Mouse (Mus musculus) Muller cell, postnatal 12 days (primary cell): ENCODE measurements at regions not wholly inside any gene's neighbourhood (a gene's known extent, or its start where the extent isn't known, plus 50 kb on each side); places are given as distances from the start of the nearest gene placed in this dataset.
"Not testable (repeated sequence)": the region's sequence is repeated elsewhere in the genome, so short reads cannot be mapped to it uniquely, and the experiment has no call there.

Source experiments
- DNase-seq: peaks from one replicate; pipeline ENCODE4 v3.0.0-alpha.2; 2015; ENCODE audit errors: inconsistent ontology term

DNA sequence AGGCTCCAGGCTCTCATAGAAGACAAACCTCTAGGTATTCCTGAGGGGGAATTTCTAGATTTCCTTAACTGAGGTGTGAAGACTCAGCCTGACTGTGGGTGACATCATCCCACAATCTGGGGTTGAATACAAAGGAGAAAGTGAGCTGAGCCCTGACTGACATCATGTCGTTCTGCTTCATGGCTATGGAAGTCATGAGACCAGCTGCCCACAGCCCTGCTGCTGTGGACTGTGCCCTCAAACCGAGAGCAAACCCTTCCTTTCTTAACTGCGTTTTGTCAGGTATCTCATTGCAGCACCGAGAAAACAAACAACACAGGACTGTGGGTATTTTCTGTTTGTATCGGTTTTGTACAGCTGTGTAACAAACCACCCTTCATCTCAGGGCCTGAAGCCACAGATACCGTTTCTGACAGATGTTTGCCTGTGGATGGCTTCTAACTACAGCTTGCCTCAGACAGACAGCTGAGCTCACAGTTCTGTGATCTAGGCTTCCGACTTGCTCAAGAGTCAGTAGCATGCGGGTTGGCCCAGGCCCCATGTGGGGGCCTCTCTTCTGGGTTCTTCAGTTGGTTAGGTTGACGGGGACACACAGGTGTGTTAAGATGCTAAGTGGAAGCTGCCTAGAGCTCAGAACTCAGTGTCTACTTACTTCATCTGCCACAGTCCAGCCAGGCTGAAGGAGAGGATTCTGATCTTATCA lies 150.9 kb downstream of the Tpra1 start:
- no peak for DNase-seq

DNA sequence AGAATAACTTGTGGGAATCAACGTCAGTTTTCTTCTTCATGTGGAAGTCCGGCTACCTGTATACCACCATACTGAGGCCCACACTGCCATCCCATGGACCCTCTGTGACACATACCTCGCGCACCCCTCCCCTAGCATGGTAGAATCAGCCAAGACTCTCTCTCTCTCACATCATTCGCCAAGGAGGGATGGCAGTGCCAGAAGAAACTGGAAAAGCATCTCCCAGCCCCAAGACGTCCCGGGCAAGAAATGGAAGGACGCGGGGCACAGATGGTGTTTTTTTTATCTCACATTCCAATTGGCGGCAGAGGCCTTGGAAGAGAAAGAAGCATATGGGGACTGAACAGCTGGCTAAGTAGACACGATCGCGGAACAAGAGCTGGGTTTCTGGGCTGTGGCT lies 152.0 kb downstream of the Tpra1 start:
- DNase-seq = no peak

- no peak for DNase-seq
Observed at GRCm38 (mm10) chr6:89059431-89059975, 157.5 kb downstream of the Tpra1 start.

DNA sequence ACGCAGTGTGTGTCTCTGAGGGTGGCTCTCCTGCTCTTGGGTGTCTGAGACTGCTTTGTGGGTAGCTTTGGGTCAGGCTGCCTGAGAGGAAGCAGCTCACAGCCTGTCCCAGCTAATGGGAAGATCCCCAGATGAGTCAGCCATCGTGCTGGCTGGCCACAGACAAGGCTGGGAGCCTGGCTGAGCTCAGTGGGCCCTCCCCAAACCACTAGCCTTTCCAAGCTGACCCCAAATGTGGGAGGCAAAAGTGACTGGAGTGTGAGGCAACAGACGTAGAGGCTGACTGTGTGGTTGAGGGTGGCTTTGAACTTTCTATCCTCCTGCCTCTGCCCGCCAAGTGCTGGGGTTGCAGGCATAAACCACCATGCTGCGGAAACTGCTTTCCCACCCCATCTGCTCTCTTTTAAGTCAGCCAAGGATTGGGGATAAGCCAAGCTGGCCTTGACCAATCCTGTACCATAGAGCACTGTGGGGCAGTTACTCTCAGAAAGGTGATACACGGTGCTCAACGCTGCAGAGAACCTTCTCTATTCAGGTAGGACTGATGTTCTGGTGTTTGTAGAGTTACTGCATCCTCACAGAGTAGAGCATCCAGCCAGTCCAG lies 163.0 kb downstream of the Tpra1 start:
- DNase-seq = peak; percentile 79

DNA sequence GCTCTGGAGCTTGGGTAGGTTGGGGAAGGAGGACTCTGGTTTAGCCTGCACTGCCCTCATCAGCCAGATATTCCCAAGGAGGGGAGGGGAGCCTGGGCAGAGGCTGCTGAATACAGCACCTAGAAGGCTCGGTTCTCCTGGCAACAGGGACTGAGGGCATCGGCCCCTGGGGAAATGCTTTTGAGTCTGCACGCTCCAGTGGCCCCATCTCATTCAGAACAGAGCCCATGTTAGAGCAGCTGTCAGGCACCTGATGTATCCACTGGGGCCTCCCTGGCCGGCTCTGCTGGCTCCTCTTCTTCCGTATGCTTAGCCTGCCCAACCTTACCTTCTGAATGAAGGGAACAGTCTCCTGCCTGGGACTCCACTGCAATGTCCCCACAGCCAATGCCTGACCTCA lies 164.5 kb downstream of the Tpra1 start:
- DNase-seq = no peak

DNA sequence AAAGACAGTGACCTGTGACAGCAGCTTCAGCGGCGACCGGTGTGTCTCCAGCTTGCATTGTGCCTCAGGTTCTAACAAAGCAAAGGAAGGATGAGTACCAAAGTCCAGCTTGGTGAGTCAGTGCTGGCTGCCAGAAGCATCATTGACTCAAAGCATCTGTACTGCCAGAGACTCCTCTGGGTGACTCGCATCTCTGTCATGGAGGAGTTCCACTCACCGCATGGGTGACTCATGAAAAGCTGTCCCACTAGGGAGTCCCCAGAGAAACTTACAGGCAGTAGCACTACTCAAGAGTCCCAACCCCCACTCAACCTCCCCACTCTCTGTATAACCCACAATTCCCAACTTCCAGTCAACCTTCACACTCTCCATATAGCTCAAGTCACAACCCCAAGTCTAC lies 166.2 kb downstream of the Tpra1 start:
- peak; percentile 80 for DNase-seq

DNA sequence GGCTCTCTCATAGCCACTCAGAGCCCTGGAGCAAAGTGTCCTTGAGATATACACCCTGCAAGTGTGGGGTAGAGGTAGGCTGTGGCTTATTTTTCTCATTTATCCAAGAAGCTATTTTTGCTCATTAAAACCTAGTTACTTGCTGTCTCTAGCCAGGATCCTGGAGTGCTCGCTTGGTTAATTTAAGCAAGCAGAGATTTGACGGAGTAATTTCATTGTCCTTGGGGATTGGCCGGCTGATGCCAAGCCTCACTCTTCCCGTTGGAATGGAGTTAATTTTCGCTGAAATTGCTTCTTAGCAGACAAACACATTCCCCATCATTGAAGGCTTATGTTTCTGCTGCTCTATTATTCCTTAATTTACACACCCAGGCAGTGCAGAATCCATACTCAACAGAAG lies 167.1 kb downstream of the Tpra1 start:
- no peak for DNase-seq

- DNase-seq = peak; percentile 66
Observed at GRCm38 (mm10) chr6:89070011-89070410, 168.0 kb downstream of the Tpra1 start.

GRCm38 (mm10) chr6:89071766-89072165 lies 169.7 kb downstream of the Tpra1 start:
- no peak for DNase-seq

GRCm38 (mm10) chr6:89072569-89072968 lies 170.5 kb downstream of the Tpra1 start:
- no peak for DNase-seq

GRCm38 (mm10) chr6:89081624-89082300 lies 179.7 kb downstream of the Tpra1 start:
- DNase-seq = no peak

DNA sequence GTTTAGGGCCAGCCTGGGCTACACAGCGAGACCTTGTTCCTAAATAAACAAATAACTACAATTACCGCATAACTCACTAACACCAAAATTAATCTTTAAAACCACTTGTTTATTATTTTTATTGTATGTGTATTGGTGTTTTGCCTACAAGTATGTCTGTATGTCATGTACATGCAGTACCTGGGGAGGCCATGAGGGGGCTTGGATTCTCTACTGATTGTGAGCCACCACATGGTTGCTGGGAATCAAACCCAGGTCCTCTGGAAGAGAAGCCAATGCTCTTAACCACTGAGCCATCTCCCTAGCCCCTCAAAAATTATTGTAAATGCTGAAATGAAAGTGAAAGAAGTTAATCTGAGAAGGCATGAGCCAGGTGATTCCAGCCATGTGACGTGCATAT lies 182.4 kb downstream of the Tpra1 start:
- no peak for DNase-seq

DNA sequence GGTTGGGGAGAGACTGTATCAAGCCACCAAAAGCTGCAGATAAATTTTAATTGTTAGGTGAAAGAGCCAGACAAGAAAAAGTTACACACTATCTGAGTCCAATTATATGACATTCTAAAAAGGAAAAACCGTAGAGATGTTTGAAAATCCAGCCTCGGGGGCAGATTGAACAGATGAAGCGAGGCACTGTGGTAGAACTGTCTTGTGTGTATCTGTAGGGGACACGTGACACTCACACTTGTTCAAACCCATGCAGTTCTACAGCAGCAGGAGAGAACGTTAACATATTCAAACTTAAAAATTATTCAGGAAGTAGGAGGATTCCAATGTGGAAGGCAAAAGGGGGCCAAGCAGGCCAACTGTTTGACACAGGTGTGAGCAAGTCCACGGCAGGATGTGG lies 183.1 kb downstream of the Tpra1 start:
- DNase-seq = no peak

GRCm38 (mm10) chr6:89087620-89088019 lies 185.6 kb downstream of the Tpra1 start:
- peak; percentile 60 for DNase-seq

- DNase-seq = no peak
Observed at GRCm38 (mm10) chr6:89090096-89090495, 188.0 kb downstream of the Tpra1 start.

DNA sequence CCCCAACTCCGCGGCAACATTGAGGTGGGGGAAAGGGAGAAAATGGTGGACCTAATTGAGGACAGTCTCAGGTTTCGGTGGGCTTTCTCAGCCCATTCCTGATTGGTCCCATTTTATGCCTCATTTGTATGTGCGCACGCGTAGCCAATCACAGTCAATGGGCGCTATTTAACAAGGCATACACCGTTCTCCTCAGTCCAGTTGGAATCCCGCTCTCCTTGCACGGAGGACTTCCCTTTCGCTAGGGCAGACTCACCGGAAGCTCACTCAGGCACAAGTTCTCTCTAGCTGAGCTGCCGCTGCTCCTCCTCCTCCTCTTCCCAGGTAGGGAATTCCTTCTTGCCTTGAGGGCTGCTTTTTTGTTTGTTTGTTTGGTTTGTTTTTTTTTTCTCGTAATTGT lies 193.9 kb downstream of the Tpra1 start:
- no peak for DNase-seq

GRCm38 (mm10) chr6:89097531-89097930 lies 195.5 kb downstream of the Tpra1 start:
- DNase-seq = no peak

- DNase-seq = no peak
Observed at GRCm38 (mm10) chr6:89119241-89119640, 217.2 kb downstream of the Tpra1 start.

- no peak for DNase-seq
Observed at GRCm38 (mm10) chr6:89121023-89121745, 219.1 kb downstream of the Tpra1 start.

DNA sequence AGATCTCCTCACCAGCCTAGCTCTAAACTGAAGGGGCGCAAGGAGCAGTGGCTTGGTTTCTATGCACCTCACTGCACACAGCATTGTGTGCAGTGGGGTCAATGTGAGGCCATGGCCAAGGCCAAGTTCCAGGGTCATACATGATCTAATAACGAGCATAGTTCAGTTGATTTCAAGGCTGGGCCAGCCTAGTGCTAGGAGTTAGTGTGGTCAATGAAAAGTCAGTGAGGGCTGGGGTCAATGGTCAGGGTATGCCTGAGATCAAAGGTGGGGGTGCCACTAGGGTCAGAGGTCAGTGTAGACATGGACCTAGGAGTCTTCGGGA lies 219.7 kb downstream of the Tpra1 start:
- no peak for DNase-seq

GRCm38 (mm10) chr6:89125916-89126315 lies 223.9 kb downstream of the Tpra1 start:
- DNase-seq = no peak

DNA sequence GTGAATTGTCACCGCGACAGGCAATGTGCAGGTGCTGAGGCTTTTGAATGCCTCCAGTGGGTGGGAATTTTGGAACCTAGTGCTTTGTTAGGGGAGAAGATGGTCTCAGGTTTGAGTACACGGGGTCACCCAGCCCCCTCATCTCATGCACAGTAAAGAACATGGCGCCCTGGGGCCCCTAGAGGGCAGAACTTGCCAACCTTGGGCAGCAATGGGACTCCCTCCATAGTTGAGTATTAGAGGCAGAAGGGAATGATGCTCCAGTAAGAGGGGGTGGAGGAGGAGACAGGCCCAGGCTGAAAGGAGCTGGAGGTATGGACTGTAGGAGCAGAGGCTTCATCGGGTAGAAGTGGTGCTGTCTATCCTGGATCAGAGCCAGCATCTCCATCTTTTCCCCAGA lies 226.1 kb downstream of the Tpra1 start:
- DNase-seq = not testable (repeated sequence)
